Mouse (Mus musculus): ENCODE results near the gene Syce2. TPM values are rescaled to one million over a fixed set of nuclear protein-coding genes. Genes with fewer than 3 reads are reported as not detected.

Syce2 gene
- polyA plus RNA-seq (2014; fragmentation: Illumina TruSeq; extraction: RNeasy Lipid Tissue Mini Kit (QIAGEN cat#74804); ENCODE audit: insufficient read depth, low read depth, low replicate concordance): 6.5 TPM

DNA sequence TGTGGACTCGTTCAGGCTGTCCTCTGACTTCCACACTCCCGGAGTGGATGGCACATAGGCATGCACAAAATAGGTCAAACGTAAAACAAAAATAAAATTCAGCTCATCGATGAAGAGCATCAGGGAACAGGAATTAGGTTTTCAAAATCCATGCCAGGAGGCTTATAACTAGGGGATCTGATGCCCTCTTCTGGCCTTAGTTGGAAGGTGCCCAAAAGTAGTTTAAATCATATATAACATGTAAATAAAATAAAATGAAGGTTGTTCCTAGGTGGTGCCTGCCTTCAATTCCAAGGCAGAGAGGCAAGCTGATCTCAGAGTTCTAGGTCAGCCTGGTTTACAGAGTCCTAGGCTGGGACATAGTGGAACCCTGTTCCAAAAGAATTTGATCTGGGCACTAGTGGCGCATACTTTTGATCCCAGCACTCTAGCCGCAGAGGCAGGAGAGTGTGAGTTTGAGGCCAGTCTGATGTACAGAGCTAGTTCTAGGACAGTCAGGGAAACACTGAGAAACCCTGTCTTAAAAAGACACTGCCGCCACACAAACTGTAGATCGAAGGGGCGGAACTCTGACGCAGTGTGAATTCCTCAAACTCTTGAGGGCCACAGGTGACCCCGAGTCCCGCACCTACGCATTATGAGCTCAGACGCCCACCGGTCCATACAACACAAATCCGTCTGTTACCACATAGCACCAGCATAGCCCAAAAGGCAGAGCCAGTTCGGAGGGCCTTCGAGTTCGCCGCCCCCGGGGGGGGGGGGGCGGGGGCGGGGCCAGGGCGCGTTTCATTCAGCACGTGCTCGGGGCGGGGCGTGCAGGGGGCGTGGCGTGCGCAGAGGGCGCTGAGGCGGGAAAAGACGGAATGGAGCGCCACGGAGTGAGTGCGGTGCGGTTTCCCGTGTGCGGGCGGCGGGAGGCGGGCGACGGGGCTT, at the start of gene Syce2:
Gene Syce2, plus strand, starts transcription at position 736 of the 933 bp plus-strand sequence.

GRCm38 (mm10) chr8:84822723-84823122, 49.2 kb upstream of the Syce2 start, which contains the start of gene Dand5:
Gene Dand5, minus strand, starts transcription at chr8:84822823.

GRCm38 (mm10) chr8:84831490-84831889, 40.4 kb upstream of the Syce2 start, which contains the start of gene Gadd45gip1:
Gene Gadd45gip1, plus strand, starts transcription at chr8:84831522.

GRCm38 (mm10) chr8:84840248-84840999, 31.5 kb upstream of the Syce2 start, which contains the start of gene Rad23a:
Gene Rad23a, minus strand, starts transcription at chr8:84840665.

GRCm38 (mm10) chr8:84846722-84847572, 25.0 kb upstream of the Syce2 start, which contains the start of gene Calr:
Gene Calr, minus strand, starts transcription at chr8:84846934.

GRCm38 (mm10) chr8:84856864-84857441, 15.0 kb upstream of the Syce2 start, which contains the start of gene Farsa:
Gene Farsa, plus strand, starts transcription at chr8:84856989.

GRCm38 (mm10) chr8:84893709-84894134, 21.8 kb downstream of the Syce2 start, which contains the start of gene Gcdh:
Gene Gcdh, minus strand, starts transcription at chr8:84893921.

GRCm38 (mm10) chr8:84901752-84902151, 29.8 kb downstream of the Syce2 start, which contains the start of gene Klf1:
Gene Klf1, plus strand, starts transcription at chr8:84901928.

GRCm38 (mm10) chr8:84908421-84909161, 36.7 kb downstream of the Syce2 start, which contains the start of gene Dnase2a:
Gene Dnase2a, plus strand, starts transcription at chr8:84908560.

DNA sequence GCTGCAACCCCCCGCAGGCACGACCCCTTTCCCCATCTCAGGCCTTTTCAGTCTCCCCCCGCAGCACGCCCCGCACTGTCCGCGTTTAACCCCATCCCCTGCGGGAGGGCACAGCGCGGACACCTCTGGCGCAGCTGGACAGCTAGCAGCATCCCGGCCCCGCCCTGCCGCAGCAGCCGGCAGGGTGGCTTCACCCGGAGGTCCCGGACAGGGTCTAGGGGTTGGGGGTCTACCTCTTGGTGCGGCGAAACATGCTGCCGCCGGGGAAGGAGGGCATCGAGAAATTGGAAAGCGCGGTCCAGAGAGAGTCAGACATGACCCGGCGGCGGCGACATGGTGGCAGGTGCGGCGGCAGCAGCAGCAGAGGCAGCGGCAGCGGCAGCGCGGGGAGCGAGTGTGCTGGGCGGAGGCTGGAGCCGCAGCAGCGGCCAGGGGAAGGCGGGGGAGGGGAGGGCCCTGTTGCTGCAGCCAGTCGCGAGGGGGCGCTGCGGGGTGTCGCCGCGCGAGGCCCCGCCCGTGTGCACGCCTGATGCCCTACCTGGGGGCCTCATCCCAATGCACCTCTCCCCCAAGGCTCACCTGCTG, 65.1 kb downstream of the Syce2 start, which contains the start of gene Mast1:
Gene Mast1, minus strand, starts transcription at position 398 of the 585 bp plus-strand sequence.

Other genes starting within 250 kb of the Syce2 start
- gene Ier2, start 209.3 kb upstream of the Syce2 start, polyA plus RNA-seq (2014; fragmentation: Illumina TruSeq; extraction: RNeasy Lipid Tissue Mini Kit (QIAGEN cat#74804); ENCODE audit: insufficient read depth, low read depth, low replicate concordance): 78.5 TPM
- gene Trmt1, start 185.8 kb upstream of the Syce2 start, polyA plus RNA-seq (2014; fragmentation: Illumina TruSeq; extraction: RNeasy Lipid Tissue Mini Kit (QIAGEN cat#74804); ENCODE audit: insufficient read depth, low read depth, low replicate concordance): 35.5 TPM
- gene Nacc1, start 184.2 kb upstream of the Syce2 start, polyA plus RNA-seq (2014; fragmentation: Illumina TruSeq; extraction: RNeasy Lipid Tissue Mini Kit (QIAGEN cat#74804); ENCODE audit: insufficient read depth, low read depth, low replicate concordance): 19.5 TPM
- 11.6 TPM for gene Lyl1, start 170.7 kb upstream of the Syce2 start, polyA plus RNA-seq (2014; fragmentation: Illumina TruSeq; extraction: RNeasy Lipid Tissue Mini Kit (QIAGEN cat#74804); ENCODE audit: insufficient read depth, low read depth, low replicate concordance)
- gene G430095P16Rik, start 149.1 kb upstream of the Syce2 start, polyA plus RNA-seq (2014; fragmentation: Illumina TruSeq; extraction: RNeasy Lipid Tissue Mini Kit (QIAGEN cat#74804); ENCODE audit: insufficient read depth, low read depth, low replicate concordance): 2.9 TPM
- gene Nfix, start 71.8 kb upstream of the Syce2 start, polyA plus RNA-seq (2014; fragmentation: Illumina TruSeq; extraction: RNeasy Lipid Tissue Mini Kit (QIAGEN cat#74804); ENCODE audit: insufficient read depth, low read depth, low replicate concordance): 17.5 TPM
- 6.1 TPM for gene Dand5, start 49.3 kb upstream of the Syce2 start, polyA plus RNA-seq (2014; fragmentation: Illumina TruSeq; extraction: RNeasy Lipid Tissue Mini Kit (QIAGEN cat#74804); ENCODE audit: insufficient read depth, low read depth, low replicate concordance)
- 12.6 TPM for gene Gadd45gip1, start 40.6 kb upstream of the Syce2 start, polyA plus RNA-seq (2014; fragmentation: Illumina TruSeq; extraction: RNeasy Lipid Tissue Mini Kit (QIAGEN cat#74804); ENCODE audit: insufficient read depth, low read depth, low replicate concordance)
- 43.6 TPM for gene Rad23a, start 31.4 kb upstream of the Syce2 start, polyA plus RNA-seq (2014; fragmentation: Illumina TruSeq; extraction: RNeasy Lipid Tissue Mini Kit (QIAGEN cat#74804); ENCODE audit: insufficient read depth, low read depth, low replicate concordance)
- 348 TPM for gene Calr, start 25.2 kb upstream of the Syce2 start, polyA plus RNA-seq (2014; fragmentation: Illumina TruSeq; extraction: RNeasy Lipid Tissue Mini Kit (QIAGEN cat#74804); ENCODE audit: insufficient read depth, low read depth, low replicate concordance)
- 20.7 TPM for gene Farsa, start 15.1 kb upstream of the Syce2 start, polyA plus RNA-seq (2014; fragmentation: Illumina TruSeq; extraction: RNeasy Lipid Tissue Mini Kit (QIAGEN cat#74804); ENCODE audit: insufficient read depth, low read depth, low replicate concordance)
- 19.6 TPM for gene Gcdh, start 21.8 kb downstream of the Syce2 start, polyA plus RNA-seq (2014; fragmentation: Illumina TruSeq; extraction: RNeasy Lipid Tissue Mini Kit (QIAGEN cat#74804); ENCODE audit: insufficient read depth, low read depth, low replicate concordance)
- gene Klf1, start 29.8 kb downstream of the Syce2 start, polyA plus RNA-seq (2014; fragmentation: Illumina TruSeq; extraction: RNeasy Lipid Tissue Mini Kit (QIAGEN cat#74804); ENCODE audit: insufficient read depth, low read depth, low replicate concordance): 0.20 TPM
- 28.2 TPM for gene Dnase2a, start 36.4 kb downstream of the Syce2 start, polyA plus RNA-seq (2014; fragmentation: Illumina TruSeq; extraction: RNeasy Lipid Tissue Mini Kit (QIAGEN cat#74804); ENCODE audit: insufficient read depth, low read depth, low replicate concordance)
- gene Mast1, start 65.2 kb downstream of the Syce2 start, polyA plus RNA-seq (2014; fragmentation: Illumina TruSeq; extraction: RNeasy Lipid Tissue Mini Kit (QIAGEN cat#74804); ENCODE audit: insufficient read depth, low read depth, low replicate concordance): 0.09 TPM
- not detected for gene Rtbdn, start 74.9 kb downstream of the Syce2 start, polyA plus RNA-seq (2014; fragmentation: Illumina TruSeq; extraction: RNeasy Lipid Tissue Mini Kit (QIAGEN cat#74804); ENCODE audit: insufficient read depth, low read depth, low replicate concordance)
- gene Gm49661, start 97.3 kb downstream of the Syce2 start, polyA plus RNA-seq (2014; fragmentation: Illumina TruSeq; extraction: RNeasy Lipid Tissue Mini Kit (QIAGEN cat#74804); ENCODE audit: insufficient read depth, low read depth, low replicate concordance): not detected
- gene Prdx2, start 97.5 kb downstream of the Syce2 start, polyA plus RNA-seq (2014; fragmentation: Illumina TruSeq; extraction: RNeasy Lipid Tissue Mini Kit (QIAGEN cat#74804); ENCODE audit: insufficient read depth, low read depth, low replicate concordance): 256 TPM
- gene Rnaseh2a, start 97.7 kb downstream of the Syce2 start, polyA plus RNA-seq (2014; fragmentation: Illumina TruSeq; extraction: RNeasy Lipid Tissue Mini Kit (QIAGEN cat#74804); ENCODE audit: insufficient read depth, low read depth, low replicate concordance): 36.8 TPM
- gene Junb, start 106.6 kb downstream of the Syce2 start, polyA plus RNA-seq (2014; fragmentation: Illumina TruSeq; extraction: RNeasy Lipid Tissue Mini Kit (QIAGEN cat#74804); ENCODE audit: insufficient read depth, low read depth, low replicate concordance): 59.1 TPM
- 6.5 TPM for gene Hook2, start 118.5 kb downstream of the Syce2 start, polyA plus RNA-seq (2014; fragmentation: Illumina TruSeq; extraction: RNeasy Lipid Tissue Mini Kit (QIAGEN cat#74804); ENCODE audit: insufficient read depth, low read depth, low replicate concordance)
- not detected for gene Best2, start 142.4 kb downstream of the Syce2 start, polyA plus RNA-seq (2014; fragmentation: Illumina TruSeq; extraction: RNeasy Lipid Tissue Mini Kit (QIAGEN cat#74804); ENCODE audit: insufficient read depth, low read depth, low replicate concordance)
- 56.6 TPM for gene Asna1, start 153.2 kb downstream of the Syce2 start, polyA plus RNA-seq (2014; fragmentation: Illumina TruSeq; extraction: RNeasy Lipid Tissue Mini Kit (QIAGEN cat#74804); ENCODE audit: insufficient read depth, low read depth, low replicate concordance)
- 138 TPM for gene Trir, start 154.7 kb downstream of the Syce2 start, polyA plus RNA-seq (2014; fragmentation: Illumina TruSeq; extraction: RNeasy Lipid Tissue Mini Kit (QIAGEN cat#74804); ENCODE audit: insufficient read depth, low read depth, low replicate concordance)
- gene Tnpo2, start 164.8 kb downstream of the Syce2 start, polyA plus RNA-seq (2014; fragmentation: Illumina TruSeq; extraction: RNeasy Lipid Tissue Mini Kit (QIAGEN cat#74804); ENCODE audit: insufficient read depth, low read depth, low replicate concordance): 14.4 TPM
- 13.7 TPM for gene Fbxw9, start 187.9 kb downstream of the Syce2 start, polyA plus RNA-seq (2014; fragmentation: Illumina TruSeq; extraction: RNeasy Lipid Tissue Mini Kit (QIAGEN cat#74804); ENCODE audit: insufficient read depth, low read depth, low replicate concordance)
- gene Gm5741, start 195.9 kb downstream of the Syce2 start, polyA plus RNA-seq (2014; fragmentation: Illumina TruSeq; extraction: RNeasy Lipid Tissue Mini Kit (QIAGEN cat#74804); ENCODE audit: insufficient read depth, low read depth, low replicate concordance): not detected
- gene Dhps, start 199.6 kb downstream of the Syce2 start, polyA plus RNA-seq (2014; fragmentation: Illumina TruSeq; extraction: RNeasy Lipid Tissue Mini Kit (QIAGEN cat#74804); ENCODE audit: insufficient read depth, low read depth, low replicate concordance): 31.0 TPM
- gene Wdr83os, start 208.6 kb downstream of the Syce2 start, polyA plus RNA-seq (2014; fragmentation: Illumina TruSeq; extraction: RNeasy Lipid Tissue Mini Kit (QIAGEN cat#74804); ENCODE audit: insufficient read depth, low read depth, low replicate concordance): 89.8 TPM
- gene Wdr83, start 209.2 kb downstream of the Syce2 start, polyA plus RNA-seq (2014; fragmentation: Illumina TruSeq; extraction: RNeasy Lipid Tissue Mini Kit (QIAGEN cat#74804); ENCODE audit: insufficient read depth, low read depth, low replicate concordance): 19.6 TPM
- 26.8 TPM for gene Man2b1, start 211.2 kb downstream of the Syce2 start, polyA plus RNA-seq (2014; fragmentation: Illumina TruSeq; extraction: RNeasy Lipid Tissue Mini Kit (QIAGEN cat#74804); ENCODE audit: insufficient read depth, low read depth, low replicate concordance)

Data from lung, adult 10 weeks (tissue).